Mouse (Mus musculus): Measurements from ENCODE around the gene Kank1.

GRCm38 (mm10) chr19:25297269-25297668 is 60.5 kb downstream of the Kank1 start:
- TF ChIP-seq CTCF (IDR thresholded peaks at IDR 0.05; ENCODE audit: insufficient read depth, low read depth, low read length) (no peak), POLR2A (IDR thresholded peaks at IDR 0.05; ENCODE audit: insufficient read depth, low read depth, low read length) (no peak)

All from olfactory bulb, adult 2 months (tissue).